Mouse (Mus musculus) cerebellum, adult 9-10 months (tissue): ENCODE measurements around the gene Gins1.

ENCODE experiments used
- DNase-seq: peaks from one replicate; pipeline ENCODE4 v3.0.0; 2022

Gins1 gene

GRCm38 (mm10) chr2:150904936-150905450 is at the start of gene Gins1:
TSS of gene Gins1 (plus strand) at chr2:150905400.
- no peak for DNase-seq

DNA sequence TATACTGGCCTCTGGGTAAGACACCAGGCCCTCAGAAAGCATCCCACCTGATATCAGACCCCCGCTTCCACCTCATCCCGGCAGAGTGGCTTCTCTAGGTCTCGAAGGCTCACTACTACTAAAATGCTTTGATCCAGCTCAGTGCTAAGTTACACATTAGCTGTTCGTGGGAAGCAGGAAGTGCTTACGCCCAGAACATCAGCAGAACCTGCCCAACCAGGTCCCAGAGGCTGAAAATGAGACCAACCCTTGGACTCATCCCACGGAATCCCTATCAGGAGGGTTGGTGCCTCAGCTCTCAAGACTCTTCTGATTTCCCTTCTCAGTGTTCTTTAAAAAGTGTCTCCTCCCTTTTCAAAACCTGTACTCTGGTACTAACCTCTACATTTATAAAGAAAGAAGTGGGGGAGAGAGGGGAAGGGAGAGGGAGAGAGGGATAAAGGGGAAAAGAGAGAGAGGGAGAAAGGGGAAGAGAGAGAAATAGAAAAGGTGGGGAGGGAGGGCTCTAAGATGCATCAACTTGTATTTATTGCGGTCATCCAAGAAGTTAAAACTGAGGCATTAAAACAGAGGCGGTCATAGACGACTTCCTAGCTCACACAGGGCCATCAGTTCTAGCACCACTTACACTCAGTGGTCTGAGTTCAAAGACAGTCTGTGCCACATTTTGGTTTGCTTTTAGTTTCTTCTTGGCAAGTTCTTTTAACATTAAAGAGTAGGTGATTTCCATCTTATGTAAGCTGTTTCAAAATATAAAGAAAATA is 46.3 kb upstream of the Gins1 start:
- DNase-seq: no peak

GRCm38 (mm10) chr2:150859709-150860470 is 45.3 kb upstream of the Gins1 start:
- DNase-seq: no peak

GRCm38 (mm10) chr2:150861128-150861527 is 44.1 kb upstream of the Gins1 start:
- no peak for DNase-seq

DNA sequence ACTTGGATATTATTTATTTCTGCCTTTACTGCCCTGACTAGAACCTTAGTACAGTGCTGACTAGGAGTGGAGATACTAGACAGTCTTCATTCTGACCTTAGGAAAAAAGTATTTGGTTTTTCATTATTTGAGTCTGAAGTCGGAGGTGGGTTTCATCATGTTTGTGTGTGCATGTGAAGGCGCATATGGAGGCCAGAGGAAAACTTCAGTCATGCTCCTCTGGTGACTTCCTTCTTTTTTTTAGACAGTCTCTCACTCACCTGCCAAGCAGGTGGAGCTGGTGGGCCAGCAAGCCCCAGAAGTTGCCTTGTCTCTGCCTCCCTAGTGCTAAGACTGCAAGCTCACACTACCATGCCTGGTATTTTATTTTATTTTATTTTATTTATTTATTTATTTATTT is 38.2 kb upstream of the Gins1 start:
- no peak for DNase-seq

- no peak for DNase-seq
Observed at GRCm38 (mm10) chr2:150869446-150869845, 35.8 kb upstream of the Gins1 start.

GRCm38 (mm10) chr2:150874508-150874907 is 30.7 kb upstream of the Gins1 start:
- DNase-seq: peak; percentile 44

DNA sequence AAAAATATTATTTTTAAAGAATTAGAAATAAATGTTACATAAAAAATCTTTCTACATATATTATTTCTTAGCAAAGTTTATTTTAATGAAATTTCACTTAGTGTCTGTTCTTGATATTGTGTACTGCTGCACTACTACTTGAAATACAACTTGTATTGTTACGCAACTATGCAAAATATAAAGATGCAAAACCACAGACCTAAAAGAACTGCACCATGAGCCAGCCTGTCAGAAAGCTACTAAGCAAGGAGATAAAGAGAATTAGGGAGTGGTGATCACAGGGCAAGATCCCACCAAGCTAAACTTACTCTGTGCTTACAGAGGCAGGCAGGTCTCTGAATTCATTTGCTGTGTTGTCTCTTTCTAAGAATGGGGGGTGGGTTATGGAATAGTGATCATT is 30.0 kb upstream of the Gins1 start:
- no peak for DNase-seq

DNA sequence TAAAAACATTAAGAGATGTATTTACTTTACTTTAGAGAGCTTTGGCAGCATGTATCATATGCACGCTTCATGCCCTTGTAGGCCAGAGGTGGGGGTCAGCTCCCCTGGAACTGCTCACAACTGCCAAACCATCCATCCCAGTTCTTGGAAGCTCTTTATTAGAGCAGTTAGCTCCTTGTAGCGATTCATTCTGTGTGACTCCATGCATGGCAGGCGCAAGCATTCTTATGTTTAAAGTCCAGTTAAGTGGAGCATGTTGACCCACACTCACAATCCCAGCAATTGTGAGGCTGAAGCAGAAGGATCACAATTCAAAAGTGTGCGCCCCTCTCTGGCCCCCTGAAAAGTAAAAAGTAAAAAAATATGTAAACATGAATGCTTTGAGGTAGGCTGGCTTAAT is 27.6 kb upstream of the Gins1 start:
- no peak for DNase-seq

- no peak for DNase-seq
Observed at GRCm38 (mm10) chr2:150884075-150884778, 21.0 kb upstream of the Gins1 start.

DNA sequence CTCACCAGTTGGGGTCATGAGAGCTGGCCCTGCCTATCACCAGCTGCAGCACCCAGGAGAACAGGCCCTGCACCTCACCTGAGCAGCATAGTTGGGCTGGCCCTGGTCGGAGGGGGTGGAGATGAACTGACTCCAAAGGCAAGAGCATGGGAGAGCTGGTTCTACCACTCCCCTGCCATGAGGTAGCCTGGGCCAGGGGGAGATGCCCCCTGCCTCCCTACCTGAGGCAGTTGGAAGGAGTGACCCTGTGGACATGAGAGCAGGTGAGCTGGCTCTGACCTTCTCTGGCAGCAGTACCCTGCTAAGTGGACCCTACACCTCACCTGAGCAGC is 20.5 kb upstream of the Gins1 start:
- no peak for DNase-seq

GRCm38 (mm10) chr2:150885814-150886213 is 19.4 kb upstream of the Gins1 start:
- DNase-seq: no peak

DNA sequence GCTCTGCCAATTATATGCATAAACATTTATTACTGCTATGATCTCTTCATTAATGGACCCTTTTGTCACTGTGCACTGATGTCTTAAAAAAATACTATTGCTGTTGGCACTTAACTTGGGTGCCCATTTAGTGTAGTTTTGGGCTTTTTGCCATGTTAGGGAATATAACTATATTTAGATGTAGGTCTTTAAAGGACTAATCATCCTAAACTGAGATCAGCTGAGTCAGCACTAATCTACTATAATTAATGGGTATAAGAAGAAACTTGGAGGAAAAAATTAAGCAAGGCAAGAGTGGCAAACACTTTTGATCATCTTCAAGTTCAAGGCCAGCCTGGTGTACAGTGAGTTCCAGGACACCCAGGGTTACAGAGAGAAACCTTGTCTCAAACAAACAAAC is 18.9 kb upstream of the Gins1 start:
- no peak for DNase-seq

DNA sequence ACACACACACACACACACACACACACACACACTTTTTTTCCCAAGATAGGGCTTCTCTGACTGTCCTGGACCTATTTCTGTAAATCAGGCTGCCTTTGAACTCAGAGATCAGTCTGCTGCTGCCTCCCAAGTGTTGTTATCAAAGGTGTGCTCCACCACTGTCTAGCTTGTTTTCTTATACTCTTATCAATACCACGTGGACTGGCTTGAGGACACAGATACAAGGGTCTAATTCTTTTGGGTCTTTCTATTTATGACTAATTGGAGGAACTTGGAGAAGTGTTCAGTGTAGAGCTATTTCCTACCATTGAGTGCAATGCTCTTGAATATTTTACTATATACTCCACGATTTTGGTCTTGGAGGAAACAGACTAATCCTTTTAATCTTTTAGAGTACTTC is 17.8 kb upstream of the Gins1 start:
- no peak for DNase-seq

- DNase-seq: no peak
Observed at GRCm38 (mm10) chr2:150894617-150895267, 10.5 kb upstream of the Gins1 start.

DNA sequence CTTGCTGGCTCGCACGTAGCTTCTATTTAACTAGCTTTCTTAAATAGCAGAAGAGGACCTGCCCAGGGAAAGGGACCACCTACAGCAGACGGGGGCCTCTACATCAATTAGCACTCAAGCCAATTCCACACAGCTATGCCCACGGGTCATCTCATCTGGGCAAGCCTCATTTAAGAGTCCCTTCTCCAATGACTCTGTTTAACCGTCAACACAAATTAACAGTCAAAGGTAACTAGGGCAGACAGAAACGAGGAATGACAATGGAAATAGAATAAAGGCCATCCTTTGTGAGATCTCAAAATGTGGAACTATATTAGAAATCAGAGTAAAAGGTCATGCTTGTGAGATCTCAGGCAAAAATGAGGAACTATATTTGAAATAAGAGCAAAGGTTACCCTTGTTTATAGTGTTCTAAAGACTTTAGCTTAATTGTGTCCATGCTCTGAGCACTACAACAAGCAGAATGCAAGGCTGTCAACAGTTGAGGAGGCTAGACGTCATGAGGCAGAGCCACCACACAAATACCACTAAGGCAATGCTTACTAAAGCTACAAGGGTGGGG is 9.4 kb upstream of the Gins1 start:
- no peak for DNase-seq

DNA sequence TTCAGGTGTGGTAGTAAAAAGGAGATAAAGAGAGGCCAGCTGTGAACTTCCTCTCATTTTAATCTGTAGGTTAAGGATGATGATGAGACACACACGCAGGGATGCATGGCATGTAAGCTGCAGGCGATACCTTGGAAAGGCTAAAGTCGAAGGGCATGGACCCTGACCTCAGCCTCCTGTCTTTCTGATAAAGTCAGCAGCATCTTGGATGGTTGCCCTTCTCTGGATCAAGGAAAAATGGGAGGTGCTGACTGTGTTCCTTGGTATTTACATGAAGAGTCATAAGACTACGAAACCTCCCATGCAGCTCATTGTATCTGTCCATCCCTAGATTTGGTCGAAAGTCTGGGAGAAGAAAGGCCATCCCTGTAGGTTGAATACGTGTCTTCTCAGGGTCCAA is 4.9 kb upstream of the Gins1 start:
- DNase-seq: no peak

GRCm38 (mm10) chr2:150902347-150902746 is 2.9 kb upstream of the Gins1 start:
- no peak for DNase-seq

DNA sequence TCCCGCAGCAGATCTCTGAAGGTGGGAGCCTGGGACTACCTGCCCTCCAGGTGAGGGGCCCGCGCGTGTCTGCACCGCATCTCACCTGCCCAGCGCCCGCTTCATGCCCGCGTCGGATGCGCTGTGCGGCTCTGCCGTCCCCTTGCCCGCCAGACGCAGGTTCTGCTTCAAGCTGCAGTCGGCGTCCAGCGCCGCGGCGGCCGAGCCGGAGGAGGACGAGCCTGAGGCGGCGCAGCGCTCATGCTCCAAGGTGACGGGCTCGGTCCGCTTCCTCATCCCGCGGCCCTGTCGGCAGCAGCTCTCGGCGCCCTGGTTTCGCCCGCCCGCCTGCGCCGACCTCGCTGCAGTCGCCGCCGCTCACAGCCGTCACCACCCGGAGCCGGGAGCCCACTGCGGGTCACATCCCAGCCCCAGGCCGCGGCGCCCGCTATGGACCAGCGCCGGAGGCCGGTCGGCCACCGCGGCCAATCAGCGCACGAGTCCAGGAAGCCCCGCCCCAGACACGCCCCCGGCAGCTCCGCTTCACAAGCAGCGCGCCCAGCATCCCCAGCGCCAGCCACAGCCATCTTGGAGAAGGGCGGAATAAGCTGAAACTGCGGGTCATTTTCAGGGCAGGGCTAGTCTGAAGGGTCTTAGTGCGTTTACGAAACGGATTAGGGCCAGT is 796 bp upstream of the Gins1 start, which contains the start of gene Abhd12:
Abhd12 (minus strand) TSS at position 470 of the 664 bp plus-strand sequence.
- peak; percentile 97 for DNase-seq

DNA sequence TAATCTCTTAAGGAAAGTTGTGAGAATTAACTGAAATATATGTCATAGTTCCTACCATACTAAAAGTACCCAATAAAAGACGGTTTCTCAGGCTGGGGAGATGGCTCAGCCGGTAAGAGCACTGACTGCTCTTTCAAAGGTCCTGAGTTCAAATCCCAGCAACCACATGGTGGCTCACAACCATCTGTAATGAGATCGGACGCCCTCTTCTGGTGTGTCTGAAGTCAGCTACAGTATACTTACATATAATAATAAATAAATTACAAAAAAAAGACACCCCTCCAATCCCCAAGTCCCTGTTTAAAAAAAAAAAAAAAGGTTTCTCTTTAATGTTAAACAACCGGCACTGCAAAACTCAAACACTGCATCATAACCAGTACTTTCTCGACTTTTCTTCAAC is 3.7 kb downstream of the Gins1 start:
- DNase-seq: peak; percentile 32

DNA sequence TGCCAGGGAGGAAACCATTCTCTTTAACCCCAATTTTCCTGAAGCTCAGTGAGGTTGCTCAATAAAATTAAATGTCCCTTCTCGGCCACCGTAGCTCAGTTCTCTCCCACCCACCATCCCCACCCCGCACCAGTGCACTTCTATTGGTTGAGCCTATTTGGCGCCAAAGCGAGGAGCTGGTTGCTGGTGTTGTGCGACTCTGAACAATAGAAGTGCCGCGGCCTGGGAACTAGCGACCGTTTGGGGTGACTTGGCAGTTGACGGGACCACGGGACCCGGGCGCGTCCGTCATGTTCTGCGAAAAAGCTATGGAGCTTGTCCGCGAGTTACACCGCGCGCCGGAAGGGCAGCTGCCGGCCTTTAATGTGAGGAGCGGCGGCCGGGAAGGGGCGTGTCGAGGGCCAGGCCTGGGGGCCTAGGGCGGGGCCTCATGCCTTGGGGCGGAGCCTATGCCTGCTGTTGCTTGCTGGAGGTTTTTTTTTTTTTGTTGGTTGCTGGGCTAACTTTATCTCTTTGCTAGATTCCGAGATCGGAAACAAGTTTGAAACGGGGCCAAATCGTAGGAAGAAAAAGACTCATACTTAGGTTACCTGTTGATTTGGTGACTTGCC is 4.3 kb downstream of the Gins1 start:
- peak; percentile 87 for DNase-seq
